Mouse (Mus musculus): ENCODE measurements around the gene B130006D01Rik. TPM values are rescaled to one million over a fixed set of nuclear protein-coding genes. Genes with fewer than 3 reads are reported as not detected.

B130006D01Rik gene
- polyA plus RNA-seq, 1 experiment from 2014 or later = 0.67 TPM

DNA sequence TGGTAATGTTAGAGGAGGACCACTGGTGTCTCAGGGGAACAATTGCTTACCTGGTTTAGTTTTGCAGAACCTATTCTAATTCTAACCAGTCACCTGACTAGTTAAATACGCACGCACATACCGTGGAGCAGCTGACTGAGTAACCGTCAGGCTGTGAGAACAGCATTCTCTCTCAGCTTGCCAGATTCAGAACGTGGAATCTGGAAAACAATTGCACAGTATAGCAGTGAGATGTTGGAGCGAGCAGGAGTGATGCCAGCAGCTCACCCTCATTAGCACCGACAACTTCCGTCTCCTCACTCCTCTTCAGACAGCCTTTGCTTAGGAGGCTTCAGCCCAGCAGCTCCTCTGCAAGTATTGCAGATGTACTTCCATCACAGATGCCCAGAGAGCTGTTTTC is 7.3 kb upstream of the B130006D01Rik start:
- Histone ChIP-seq H3K27ac (replicated peaks; ENCODE audit: low read depth, low read length) (no peak overlapping the region), H3K9ac (replicated peaks; ENCODE audit: low read length) (no peak overlapping the region), H3K27me3 (ENCODE audit: control insufficient read depth, insufficient read depth, low read length) (no peaks in the 10 kb centered on the region), H3K36me3 (replicated peaks; ENCODE audit: control insufficient read depth, insufficient read depth, low read depth, low read length) (no peaks in the 10 kb centered on the region), H3K4me3 (ENCODE audit: low read depth, low read length) (no peak overlapping the region), H3K9me3 (replicated peaks; ENCODE audit: control insufficient read depth, low read length) (no peaks in the 10 kb centered on the region), H3K4me1 (ENCODE audit: control insufficient read depth, insufficient read depth, low read length) (peaks cover 2% of the 10 kb centered on the region; the same call in 1 of the 2 replicates), H3K4me2 (ENCODE audit: low read depth, low read length) (no peak overlapping the region)
- DNase-seq (ENCODE audit: low spot score) (no peak), ATAC-seq (replicated peaks; ENCODE audit: insufficient number of reproducible peaks, low FRiP score, low TSS enrichment, low read depth) (no peak)
- WGBS = 66% methylated on average over 8 of the region's 8 CpGs

GRCm38 (mm10) chr11:95719356-95719755 is 4.0 kb upstream of the B130006D01Rik start:
- H3K9me3 ChIP-seq (replicated peaks; ENCODE audit: control insufficient read depth, low read length) = no peaks in the 10 kb centered on the region
- no peak overlapping the region for H3K27ac ChIP-seq (replicated peaks; ENCODE audit: low read depth, low read length)
- no peak for DNase-seq (ENCODE audit: low spot score)
- no peak overlapping the region for H3K4me2 ChIP-seq (ENCODE audit: low read depth, low read length)
- no peaks in the 10 kb centered on the region for H3K27me3 ChIP-seq (ENCODE audit: control insufficient read depth, insufficient read depth, low read length)
- no peaks in the 10 kb centered on the region; the same call in 1 of the 2 replicates for H3K4me1 ChIP-seq (ENCODE audit: control insufficient read depth, insufficient read depth, low read length)
- H3K36me3 ChIP-seq (replicated peaks; ENCODE audit: control insufficient read depth, insufficient read depth, low read depth, low read length) = no peaks in the 10 kb centered on the region
- ATAC-seq (replicated peaks; ENCODE audit: insufficient number of reproducible peaks, low FRiP score, low TSS enrichment, low read depth) = no peak
- no peak overlapping the region for H3K9ac ChIP-seq (replicated peaks; ENCODE audit: low read length)
- no peak overlapping the region for H3K4me3 ChIP-seq (ENCODE audit: low read depth, low read length)
- 88% methylated on average over 3 of the region's 3 CpGs for WGBS

- Histone ChIP-seq H3K4me3 (ENCODE audit: low read depth, low read length) (no peak overlapping the region), H3K9ac (replicated peaks; ENCODE audit: low read length) (no peak overlapping the region), H3K4me2 (ENCODE audit: low read depth, low read length) (no peak overlapping the region), H3K27ac (replicated peaks; ENCODE audit: low read depth, low read length) (no peak overlapping the region), H3K9me3 (replicated peaks; ENCODE audit: control insufficient read depth, low read length) (no peaks in the 10 kb centered on the region), H3K27me3 (ENCODE audit: control insufficient read depth, insufficient read depth, low read length) (no peaks in the 10 kb centered on the region), H3K4me1 (ENCODE audit: control insufficient read depth, insufficient read depth, low read length) (no peaks in the 10 kb centered on the region), H3K36me3 (replicated peaks; ENCODE audit: control insufficient read depth, insufficient read depth, low read depth, low read length) (no peaks in the 10 kb centered on the region)
- 93% methylated on average over 4 of the region's 4 CpGs for WGBS
- no peak for DNase-seq (ENCODE audit: low spot score)
- no peak for ATAC-seq (replicated peaks; ENCODE audit: insufficient number of reproducible peaks, low FRiP score, low TSS enrichment, low read depth)
Observed at GRCm38 (mm10) chr11:95724466-95724865, 1.1 kb downstream of the B130006D01Rik start.

DNA sequence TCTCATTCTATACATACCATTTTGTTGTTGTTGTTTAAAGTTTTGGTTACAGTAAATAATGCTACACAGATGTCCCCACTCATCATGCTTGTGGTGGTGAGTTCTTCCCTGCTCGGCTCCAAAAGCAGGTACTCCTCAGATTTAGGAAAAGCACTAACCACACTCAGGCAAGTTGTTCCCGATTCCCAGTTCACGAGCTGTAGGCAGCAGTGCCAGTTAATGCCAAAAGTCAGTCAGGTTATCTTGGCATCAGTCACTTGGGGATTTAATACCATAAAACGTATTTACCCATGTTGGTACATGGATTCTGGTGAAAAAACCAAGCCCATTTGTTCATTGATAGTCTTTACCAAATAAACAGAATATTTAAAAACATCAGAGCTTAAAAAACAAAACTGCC is 2.8 kb downstream of the B130006D01Rik start:
- ATAC-seq (replicated peaks; ENCODE audit: insufficient number of reproducible peaks, low FRiP score, low TSS enrichment, low read depth) (no peak), DNase-seq (ENCODE audit: low spot score) (no peak)
- H3K4me2 ChIP-seq (ENCODE audit: low read depth, low read length) = no peak overlapping the region
- H3K27me3 ChIP-seq (ENCODE audit: control insufficient read depth, insufficient read depth, low read length) = no peaks in the 10 kb centered on the region
- 78% methylated on average over 4 of the region's 4 CpGs for WGBS
- H3K27ac ChIP-seq (replicated peaks; ENCODE audit: low read depth, low read length) = no peak overlapping the region
- no peaks in the 10 kb centered on the region for H3K9me3 ChIP-seq (replicated peaks; ENCODE audit: control insufficient read depth, low read length)
- H3K36me3 ChIP-seq (replicated peaks; ENCODE audit: control insufficient read depth, insufficient read depth, low read depth, low read length) = no peaks in the 10 kb centered on the region
- H3K4me1 ChIP-seq (ENCODE audit: control insufficient read depth, insufficient read depth, low read length) = no peaks in the 10 kb centered on the region
- H3K9ac ChIP-seq (replicated peaks; ENCODE audit: low read length) = no peak overlapping the region
- no peak overlapping the region for H3K4me3 ChIP-seq (ENCODE audit: low read depth, low read length)

GRCm38 (mm10) chr11:95727947-95728346 is 4.6 kb downstream of the B130006D01Rik start:
- DNase-seq (ENCODE audit: low spot score) (no peak), ATAC-seq (replicated peaks; ENCODE audit: insufficient number of reproducible peaks, low FRiP score, low TSS enrichment, low read depth) (no peak)
- H3K36me3 ChIP-seq (replicated peaks; ENCODE audit: control insufficient read depth, insufficient read depth, low read depth, low read length) = no peaks in the 10 kb centered on the region
- H3K4me2 ChIP-seq (ENCODE audit: low read depth, low read length) = no peak overlapping the region
- H3K4me3 ChIP-seq (ENCODE audit: low read depth, low read length) = no peak overlapping the region
- no peak overlapping the region for H3K9ac ChIP-seq (replicated peaks; ENCODE audit: low read length)
- 91% methylated on average over 5 of the region's 5 CpGs for whole genome bisulfite sequencing
- H3K9me3 ChIP-seq (replicated peaks; ENCODE audit: control insufficient read depth, low read length) = no peaks in the 10 kb centered on the region
- H3K27me3 ChIP-seq (ENCODE audit: control insufficient read depth, insufficient read depth, low read length) = no peaks in the 10 kb centered on the region
- H3K4me1 ChIP-seq (ENCODE audit: control insufficient read depth, insufficient read depth, low read length) = no peaks in the 10 kb centered on the region
- no peak overlapping the region for H3K27ac ChIP-seq (replicated peaks; ENCODE audit: low read depth, low read length)

- Histone ChIP-seq H3K9me3 (replicated peaks; ENCODE audit: control insufficient read depth, low read length) (no peaks in the 10 kb centered on the region), H3K9ac (replicated peaks; ENCODE audit: low read length) (no peak overlapping the region), H3K4me3 (ENCODE audit: low read depth, low read length) (no peak overlapping the region), H3K27me3 (ENCODE audit: control insufficient read depth, insufficient read depth, low read length) (no peaks in the 10 kb centered on the region), H3K36me3 (replicated peaks; ENCODE audit: control insufficient read depth, insufficient read depth, low read depth, low read length) (no peaks in the 10 kb centered on the region), H3K4me1 (ENCODE audit: control insufficient read depth, insufficient read depth, low read length) (no peaks in the 10 kb centered on the region), H3K4me2 (ENCODE audit: low read depth, low read length) (no peak overlapping the region), H3K27ac (replicated peaks; ENCODE audit: low read depth, low read length) (no peak overlapping the region)
- no peak for DNase-seq (ENCODE audit: low spot score)
- ATAC-seq (replicated peaks; ENCODE audit: insufficient number of reproducible peaks, low FRiP score, low TSS enrichment, low read depth) = no peak
- 86% methylated on average over 12 of the region's 12 CpGs for WGBS
Observed at GRCm38 (mm10) chr11:95728916-95729907, 5.8 kb downstream of the B130006D01Rik start.

- Histone ChIP-seq H3K4me3 (ENCODE audit: low read depth, low read length) (no peak overlapping the region), H3K9ac (replicated peaks; ENCODE audit: low read length) (no peak overlapping the region), H3K9me3 (replicated peaks; ENCODE audit: control insufficient read depth, low read length) (no peaks in the 10 kb centered on the region), H3K36me3 (replicated peaks; ENCODE audit: control insufficient read depth, insufficient read depth, low read depth, low read length) (no peaks in the 10 kb centered on the region), H3K4me2 (ENCODE audit: low read depth, low read length) (no peak overlapping the region), H3K4me1 (ENCODE audit: control insufficient read depth, insufficient read depth, low read length) (no peaks in the 10 kb centered on the region), H3K27me3 (ENCODE audit: control insufficient read depth, insufficient read depth, low read length) (no peaks in the 10 kb centered on the region), H3K27ac (replicated peaks; ENCODE audit: low read depth, low read length) (no peak overlapping the region)
- WGBS = 94% methylated on average over 2 of the region's 2 CpGs
- DNase-seq (ENCODE audit: low spot score) (no peak), ATAC-seq (replicated peaks; ENCODE audit: insufficient number of reproducible peaks, low FRiP score, low TSS enrichment, low read depth) (no peak)
Observed at GRCm38 (mm10) chr11:95734485-95734884, 11.1 kb downstream of the B130006D01Rik start.

GRCm38 (mm10) chr11:95737811-95738210 is 14.4 kb downstream of the B130006D01Rik start:
- DNase-seq (ENCODE audit: low spot score) (no peak), ATAC-seq (replicated peaks; ENCODE audit: insufficient number of reproducible peaks, low FRiP score, low TSS enrichment, low read depth) (no peak)
- Histone ChIP-seq H3K27ac (replicated peaks; ENCODE audit: low read depth, low read length) (no peak overlapping the region), H3K27me3 (ENCODE audit: control insufficient read depth, insufficient read depth, low read length) (no peaks in the 10 kb centered on the region), H3K36me3 (replicated peaks; ENCODE audit: control insufficient read depth, insufficient read depth, low read depth, low read length) (no peaks in the 10 kb centered on the region), H3K9me3 (replicated peaks; ENCODE audit: control insufficient read depth, low read length) (no peaks in the 10 kb centered on the region), H3K4me2 (ENCODE audit: low read depth, low read length) (no peak overlapping the region), H3K9ac (replicated peaks; ENCODE audit: low read length) (no peak overlapping the region), H3K4me3 (ENCODE audit: low read depth, low read length) (no peak overlapping the region), H3K4me1 (ENCODE audit: control insufficient read depth, insufficient read depth, low read length) (no peaks in the 10 kb centered on the region)
- 90% methylated on average over 3 of the region's 3 CpGs for WGBS

All from embryonic facial prominence, embryonic 11.5 days (tissue).